8 mouse cellular contexts compared by ENCODE assay signal in genomic region chr17:33968927-33969326, GRCm38 (mm10). TPM values are rescaled to one million over a fixed set of nuclear protein-coding genes. Genes with fewer than 3 reads are reported as not detected.
A peak's percentile ranks its signal among the peaks of the same experiment; 100 is the strongest.
DNase-seq lines count a peak whose midpoint lies in the region; ATAC-seq and TF ChIP-seq lines count a peak whose summit lies in the region.

No protein-coding gene starts in this region.

- TF ChIP-seq POLR2A in lung, adult 2 months (IDR thresholded peaks at IDR 0.05; ENCODE audit: borderline replicate concordance, extremely low read depth, low read depth, low read length) = no peak

- peak; percentile 48 for TF ChIP-seq CTCF in lung, embryonic 14.5 days (IDR thresholded peaks at IDR 0.05; ENCODE audit: low read depth)
- TF ChIP-seq CTCF in lung, adult 2 months (IDR thresholded peaks at IDR 0.05; ENCODE audit: insufficient read depth, low read length) = no peak

- H3K4me3 ChIP-seq in lung, embryonic 14.5 days (ENCODE audit: low read depth, low read length) = no peak overlapping the region
- no peak overlapping the region for H3K4me3 ChIP-seq in lung, adult 2 months (replicated peaks; ENCODE audit: extremely low read depth, low read depth, low read length)
- no peak overlapping the region for H3K4me3 ChIP-seq in midbrain, embryonic 12.5 days

- H3K27ac ChIP-seq in lung, embryonic 14.5 days (ENCODE audit: low read depth) = no peak overlapping the region
- H3K27ac ChIP-seq in midbrain, embryonic 12.5 days (replicated peaks) = no peak overlapping the region

- no peaks in the 10 kb centered on the region for H3K27me3 ChIP-seq in lung, embryonic 14.5 days (ENCODE audit: insufficient read depth, low read length)
- peaks cover 7% of the 10 kb centered on the region; the same call in 1 of the 2 replicates for H3K27me3 ChIP-seq in midbrain, embryonic 12.5 days

- H3K9me3 ChIP-seq in lung, embryonic 14.5 days (ENCODE audit: low read depth, low read length) = no peaks in the 10 kb centered on the region
- H3K9me3 ChIP-seq in midbrain, embryonic 12.5 days = no peaks in the 10 kb centered on the region

- peak; percentile 20; the same call in 1 of the 2 replicates for ATAC-seq in lung, embryonic 14.5 days (ENCODE audit: insufficient read depth)
- peak; percentile 47 for ATAC-seq in activated CD4-positive, CD25-positive, alpha-beta regulatory T cell, adult 4 months
- ATAC-seq in midbrain, embryonic 12.5 days (ENCODE audit: low FRiP score, low read depth) = 0 out of 2 replicates have a peak, but pooled peaks have one; percentile 27

- DNase-seq in lung, embryonic 14.5 days = peak; percentile 69
- no peak for DNase-seq in lung, adult 2 months
- peak; percentile 93 for DNase-seq in induced T-regulatory cell, adult 2 months (ENCODE audit: low read depth)
- no peak for DNase-seq in layer of hippocampus, postnatal 14 days (ENCODE audit: low spot score in 2 of 2)
- no peak for DNase-seq in left cerebral cortex, postnatal 25 days (ENCODE audit: low spot score in 2 of 2)
- no peak for DNase-seq in adrenal gland, postnatal 25 days

- WGBS in lung, embryonic 14.5 days = 25% methylated on average over 5 of the region's 5 CpGs
- 28% methylated on average over 5 of the region's 5 CpGs for WGBS in lung, adult 2 months
- 31% methylated on average over 5 of the region's 5 CpGs for WGBS in midbrain, embryonic 12.5 days

- intact Hi-C loops in left cerebral cortex, postnatal 25 days (cut with DNase I) = loop anchor here (1.0 kb wide), 1 partner anchor 22 kb away; no protein-coding TSS in a partner anchor

- H3K9ac ChIP-seq in lung, embryonic 14.5 days = no peak overlapping the region
- no peak overlapping the region for H3K9ac ChIP-seq in midbrain, embryonic 12.5 days (replicated peaks)

- no peak overlapping the region for H3K4me2 ChIP-seq in lung, embryonic 14.5 days
- H3K4me2 ChIP-seq in midbrain, embryonic 12.5 days (replicated peaks) = no peak overlapping the region

- H3K4me1 ChIP-seq in lung, embryonic 14.5 days (ENCODE audit: insufficient read depth) = no peaks in the 10 kb centered on the region
- H3K4me1 ChIP-seq in lung, adult 2 months (ENCODE audit: control insufficient read depth, insufficient read depth, low read length) = no peaks in the 10 kb centered on the region
- no peaks in the 10 kb centered on the region for H3K4me1 ChIP-seq in midbrain, embryonic 12.5 days

- H3K36me3 ChIP-seq in lung, embryonic 14.5 days (ENCODE audit: insufficient read depth) = peaks cover 10% of the 10 kb centered on the region
- peaks cover 26% of the 10 kb centered on the region for H3K36me3 ChIP-seq in midbrain, embryonic 12.5 days

RNA-seq across cellular contexts. Expression of gene Rps18, which starts 13.1 kb away (rescaled TPM):
- 2,038 and 2,085 TPM in 2 replicates for polyA plus RNA-seq in lung, embryonic 14.5 days (2014; fragmentation: Nextera tagmentation; extraction: Ambion mirVana)
- 260 and 331 TPM in 2 replicates for polyA plus RNA-seq in lung, adult 2 months (2012; rRNA removed)
- polyA plus RNA-seq in activated CD4-positive, CD25-positive, alpha-beta regulatory T cell, adult 4 months (2017; shearing (Covaris generic)) = 1,000 to 10,000 TPM; 6,680 to 7,218 TPM
- polyA plus RNA-seq in midbrain, embryonic 12.5 days (2016; fragmentation: Nextera tagmentation; extraction: Ambion mirVana) = 891 and 909 TPM in 2 replicates
- total RNA-seq in layer of hippocampus, postnatal 14 days (2021) = 100 to 1,000 TPM; 356 to 380 TPM
- 100 to 1,000 TPM; 296 to 299 TPM for total RNA-seq in left cerebral cortex, postnatal 25 days (2021)
- 630 and 736 TPM in 2 replicates for total RNA-seq in adrenal gland, postnatal 25 days (2021)

RNA-seq across cellular contexts. Expression of gene Vps52, which starts 13.3 kb away (rescaled TPM):
- 34.2 and 34.8 TPM in 2 replicates for polyA plus RNA-seq in lung, embryonic 14.5 days (2014; fragmentation: Nextera tagmentation; extraction: Ambion mirVana)
- 62.8 and 70.3 TPM in 2 replicates for polyA plus RNA-seq in lung, adult 2 months (2012; rRNA removed)
- polyA plus RNA-seq in activated CD4-positive, CD25-positive, alpha-beta regulatory T cell, adult 4 months (2017; shearing (Covaris generic)) = 10 to 100 TPM; 25.1 to 28.2 TPM
- polyA plus RNA-seq in midbrain, embryonic 12.5 days (2016; fragmentation: Nextera tagmentation; extraction: Ambion mirVana) = 67.0 and 70.9 TPM in 2 replicates
- total RNA-seq in layer of hippocampus, postnatal 14 days (2021) = 10 to 100 TPM; 78.5 to 84.4 TPM
- total RNA-seq in left cerebral cortex, postnatal 25 days (2021) = 10 to 100 TPM; 78.4 to 81.9 TPM
- 57.4 and 70.0 TPM in 2 replicates for total RNA-seq in adrenal gland, postnatal 25 days (2021)

RNA-seq across cellular contexts. Expression of gene B3galt4, which starts 17.6 kb away (rescaled TPM):
- polyA plus RNA-seq in lung, embryonic 14.5 days (2014; fragmentation: Nextera tagmentation; extraction: Ambion mirVana) = 2.3 and 2.6 TPM in 2 replicates
- polyA plus RNA-seq in lung, adult 2 months (2012; rRNA removed) = 11.4 and 12.6 TPM in 2 replicates
- polyA plus RNA-seq in activated CD4-positive, CD25-positive, alpha-beta regulatory T cell, adult 4 months (2017; shearing (Covaris generic)) = 10 to 100 TPM; 18.7 to 19.0 TPM
- 8.1 and 8.7 TPM in 2 replicates for polyA plus RNA-seq in midbrain, embryonic 12.5 days (2016; fragmentation: Nextera tagmentation; extraction: Ambion mirVana)
- total RNA-seq in layer of hippocampus, postnatal 14 days (2021) = 1 to 10 TPM; 5.4 to 6.8 TPM
- 1 to 10 TPM; 5.8 to 6.4 TPM for total RNA-seq in left cerebral cortex, postnatal 25 days (2021)
- 8.5 and 8.9 TPM in 2 replicates for total RNA-seq in adrenal gland, postnatal 25 days (2021)

RNA-seq across cellular contexts. Expression of gene Wdr46, which starts 28.5 kb away (rescaled TPM):
- 29.5 and 37.2 TPM in 2 replicates for polyA plus RNA-seq in lung, embryonic 14.5 days (2014; fragmentation: Nextera tagmentation; extraction: Ambion mirVana)
- 13.4 and 16.8 TPM in 2 replicates for polyA plus RNA-seq in lung, adult 2 months (2012; rRNA removed)
- polyA plus RNA-seq in activated CD4-positive, CD25-positive, alpha-beta regulatory T cell, adult 4 months (2017; shearing (Covaris generic)) = 10 to 100 TPM; 11.8 to 16.6 TPM
- polyA plus RNA-seq in midbrain, embryonic 12.5 days (2016; fragmentation: Nextera tagmentation; extraction: Ambion mirVana) = 37.5 and 37.7 TPM in 2 replicates
- 10 to 100 TPM; 17.5 to 18.5 TPM for total RNA-seq in layer of hippocampus, postnatal 14 days (2021)
- total RNA-seq in left cerebral cortex, postnatal 25 days (2021) = 10 to 100 TPM; 11.2 to 12.0 TPM
- 38.7 and 40.4 TPM in 2 replicates for total RNA-seq in adrenal gland, postnatal 25 days (2021)

RNA-seq across cellular contexts. Expression of gene Pfdn6, which starts 28.8 kb away (rescaled TPM):
- polyA plus RNA-seq in lung, embryonic 14.5 days (2014; fragmentation: Nextera tagmentation; extraction: Ambion mirVana) = 142 and 145 TPM in 2 replicates
- polyA plus RNA-seq in lung, adult 2 months (2012; rRNA removed) = 19.2 and 26.2 TPM in 2 replicates
- 100 to 1,000 TPM; 113 to 146 TPM for polyA plus RNA-seq in activated CD4-positive, CD25-positive, alpha-beta regulatory T cell, adult 4 months (2017; shearing (Covaris generic))
- 188 and 203 TPM in 2 replicates for polyA plus RNA-seq in midbrain, embryonic 12.5 days (2016; fragmentation: Nextera tagmentation; extraction: Ambion mirVana)
- total RNA-seq in layer of hippocampus, postnatal 14 days (2021) = 10 to 100 TPM; 89.3 to 93.4 TPM
- total RNA-seq in left cerebral cortex, postnatal 25 days (2021) = 100 to 1,000 TPM in 1 of 2 experiments, 10 to 100 TPM in 1; 89.7 to 104 TPM
- total RNA-seq in adrenal gland, postnatal 25 days (2021) = 101 and 102 TPM in 2 replicates

Comparison
In these comparisons a context has a peak if more than half of its experiments do, and no peak if none do; other contexts are left out.
1. DNase-seq: peak in lung, embryonic 14.5 days (single experiment) and induced T-regulatory cell, adult 2 months (single experiment); none in lung, adult 2 months (single experiment), layer of hippocampus, postnatal 14 days (0 of 2), left cerebral cortex, postnatal 25 days (0 of 2) and adrenal gland, postnatal 25 days (single experiment).
2. Peak in every context shown above with its lines, with median percentiles within 50 percentile points of each other: ATAC-seq.